Mouse (Mus musculus) heart, postnatal 10 days (tissue): ENCODE results near the gene Cyren. TPM values are rescaled to one million over a fixed set of nuclear protein-coding genes. Genes with fewer than 3 reads are reported as not detected.

Experiments
- DNase-seq, 2 experiments: peaks; one replicate each; pipeline ENCODE4 v3.0.0; 2021
- intact Hi-C: fragments of 180-260 bp; cut with DNase I; formaldehyde crosslinking; loops from one replicate; pipeline ENCODE4 v1.15.1; 2025
- total RNA-seq, 2 experiments: library from RNA; stranded (reverse); gene quantifications; 2 replicates each; pipeline ENCODE4 v1.2.3; 2021

Cyren gene
- total RNA-seq = 1 to 10 TPM; 5.3 TPM

DNA sequence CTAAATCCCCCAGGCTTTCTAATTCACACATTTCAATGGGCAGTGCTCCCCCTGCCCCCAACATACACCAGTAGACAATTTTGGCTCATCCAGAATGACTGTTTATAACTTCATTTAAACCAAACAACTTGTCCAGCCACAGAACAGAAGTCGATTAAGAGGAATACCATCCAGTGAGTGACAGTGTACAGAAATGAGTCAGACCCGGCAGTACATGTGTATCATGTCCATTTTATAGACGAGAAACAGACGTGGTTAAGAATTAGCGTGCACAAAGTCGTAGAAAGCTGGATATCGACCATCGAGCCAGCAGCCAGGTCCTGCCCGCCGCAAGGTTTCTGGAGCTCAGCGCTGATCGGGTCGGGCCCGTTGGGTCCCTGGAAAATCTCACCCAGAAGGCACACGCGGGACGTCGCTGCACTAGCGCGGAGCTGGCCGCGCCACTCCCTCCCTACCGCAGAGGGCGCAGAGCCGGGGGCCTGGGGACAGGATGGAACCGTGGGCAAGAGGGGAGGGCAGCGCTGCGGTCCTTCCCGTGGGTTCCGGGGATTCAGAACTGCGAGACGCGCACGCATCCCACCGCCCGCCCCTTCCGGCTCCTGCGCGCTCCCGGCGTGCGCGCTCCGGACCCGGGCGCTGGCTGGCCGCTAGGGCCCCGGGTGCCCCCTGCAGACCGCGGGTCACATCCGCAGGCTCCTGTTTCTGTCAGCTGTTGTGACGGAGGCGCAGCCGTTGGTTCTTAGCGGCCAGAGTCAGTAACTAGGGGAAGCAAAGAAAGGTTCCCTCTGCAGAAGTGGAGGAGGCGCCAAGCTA lies at the start of gene Cyren:
Cyren (minus strand) TSS at position 552 of the 813 bp plus-strand sequence.
- intact Hi-C loops = loop anchor here (1.0 to 5.0 kb wide), 5 partner anchors 12 to 365 kb away; partner anchors contain the start of genes Agbl3 and Cald1
- DNase-seq = peak; percentile 96

DNA sequence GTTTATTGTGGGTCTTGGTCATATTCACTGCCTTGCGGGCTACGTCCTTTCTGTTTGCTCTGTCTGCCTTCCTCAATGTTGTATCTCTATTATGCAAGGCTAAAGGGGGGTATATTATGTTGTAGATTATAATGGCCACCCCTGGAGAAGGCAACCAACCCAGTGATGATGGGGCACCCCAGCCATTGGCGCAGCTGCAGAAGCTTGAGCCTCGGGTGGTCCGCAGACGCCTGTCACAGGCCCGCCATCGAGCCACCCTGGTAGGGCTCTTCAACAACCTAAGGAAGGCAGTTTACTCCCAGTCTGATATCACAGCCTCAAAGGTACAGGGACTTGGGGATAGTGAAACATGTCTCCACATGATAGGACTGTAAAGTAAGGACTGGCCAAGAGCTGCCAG lies 49.7 kb upstream of the Cyren start:
- intact Hi-C loops = loop anchor here (1.0 to 2.0 kb wide), 3 partner anchors 49 to 417 kb away; partner anchors contain the start of gene Cyren
- DNase-seq = no peak

DNA sequence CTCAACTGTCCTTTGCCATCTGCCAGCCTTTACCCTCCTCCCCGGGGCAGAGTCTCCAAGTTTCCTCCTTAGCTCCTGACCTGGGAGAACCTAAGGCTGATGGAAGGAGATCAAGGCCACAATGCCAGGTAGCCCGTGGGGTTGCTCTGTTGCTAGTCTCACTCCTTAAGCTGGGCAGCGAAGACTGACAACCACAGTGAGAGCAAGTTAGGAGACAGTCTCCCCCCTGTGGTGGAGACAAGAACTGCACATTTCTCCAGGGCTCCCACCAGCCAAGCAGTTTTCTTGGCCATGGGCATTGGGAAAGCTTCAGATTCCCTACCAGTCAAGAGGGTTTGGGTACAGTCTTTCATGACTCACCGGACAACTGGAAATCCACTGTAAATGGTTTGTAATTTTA lies 49.3 kb upstream of the Cyren start:
- intact Hi-C loops = loop anchor here (1.0 to 2.0 kb wide), 3 partner anchors 48 to 417 kb away; partner anchors contain the start of gene Cyren
- DNase-seq = peak; percentile 72 to 82

DNA sequence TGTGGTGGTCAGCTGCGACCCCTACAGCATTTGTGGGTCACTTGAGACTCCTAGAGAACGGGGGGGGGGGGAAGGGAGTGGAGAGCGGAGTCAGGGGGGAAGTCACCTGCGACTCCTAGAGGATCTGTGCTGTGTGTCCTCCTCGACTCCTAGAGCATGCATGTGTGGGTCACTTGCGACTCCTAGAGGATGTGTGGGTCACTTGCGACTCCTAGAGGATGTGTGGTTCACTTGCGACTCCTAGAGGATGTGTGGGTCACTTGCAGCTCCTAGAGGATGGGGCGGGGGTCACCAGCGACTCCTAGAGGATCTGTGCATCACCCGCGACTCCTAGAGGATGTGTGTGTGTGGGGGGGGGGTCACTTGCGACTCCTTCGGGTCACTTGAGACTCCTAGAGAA lies 44.1 kb upstream of the Cyren start:
- DNase-seq = peak; percentile 60 to 81
- intact Hi-C loops = loop anchor here (5.0 kb wide), 1 partner anchor 160 kb away; no protein-coding TSS in a partner anchor

DNA sequence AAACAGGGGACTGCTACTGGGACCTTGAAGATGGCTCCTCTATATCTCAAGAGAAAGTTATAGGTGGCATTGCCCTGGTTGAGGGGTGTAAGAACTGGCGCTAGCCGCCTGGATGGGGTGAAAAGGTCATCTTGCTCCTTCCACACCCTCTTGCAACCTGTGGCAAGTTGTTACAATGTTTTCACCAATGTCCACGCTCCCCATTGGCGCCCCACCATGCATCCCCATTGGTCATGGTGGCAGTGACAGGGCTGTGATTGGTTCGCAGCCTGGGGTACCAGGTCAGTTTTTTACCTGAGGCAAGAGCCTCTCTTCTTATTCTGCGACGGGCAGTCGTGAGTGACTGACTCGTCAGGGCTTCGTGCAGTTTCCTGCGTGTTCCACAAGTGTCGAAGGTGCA lies 42.8 kb upstream of the Cyren start:
- intact Hi-C loops = loop anchor here (5.0 kb wide), 1 partner anchor 158 kb away; no protein-coding TSS in a partner anchor
- DNase-seq = no peak

DNA sequence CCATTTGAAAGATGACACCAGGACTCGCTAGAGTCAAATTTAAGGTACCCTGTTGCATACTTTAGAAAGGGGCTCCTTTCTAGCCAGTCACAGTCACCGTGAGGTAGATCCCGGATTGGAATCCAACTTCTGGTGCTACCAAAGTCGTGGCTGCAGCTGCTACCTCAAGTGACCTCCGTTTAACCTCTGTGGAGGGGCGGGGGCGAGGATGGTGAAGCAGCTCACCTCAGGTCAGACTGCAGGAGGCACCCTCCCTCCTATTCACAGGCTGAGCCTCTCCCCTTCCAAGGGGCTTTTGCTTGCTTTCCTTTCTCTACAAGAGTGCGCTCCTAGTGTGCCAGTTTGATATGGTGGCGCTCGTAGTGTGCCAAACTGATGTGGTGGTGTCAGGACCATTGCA lies 42.1 kb upstream of the Cyren start, which contains the start of gene Stra8:
Stra8 (plus strand) TSS at position 208 of the 400 bp plus-strand sequence.
- no peak for DNase-seq
- intact Hi-C loops = loop anchor here (5.0 kb wide), 1 partner anchor 158 kb away; no protein-coding TSS in a partner anchor

DNA sequence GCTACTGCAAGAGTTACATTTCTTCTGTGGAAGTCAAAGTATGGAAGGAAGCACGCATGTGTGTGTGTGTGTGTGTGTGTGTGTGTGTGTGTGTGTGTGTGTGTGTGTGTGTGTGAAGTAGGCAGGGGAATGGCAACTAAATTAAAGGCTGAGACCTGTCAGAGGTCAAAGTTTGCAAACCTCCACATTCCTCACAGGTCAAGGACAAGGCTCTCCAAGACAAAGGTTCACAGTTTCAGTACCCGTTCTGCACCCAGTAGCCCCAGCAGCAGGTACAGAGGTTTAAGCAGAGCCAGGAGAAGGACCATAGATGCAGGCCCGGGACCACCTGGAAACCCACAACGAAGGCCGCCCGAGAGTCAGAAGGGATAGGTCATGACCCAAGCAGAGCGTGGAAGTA lies 41.3 kb upstream of the Cyren start:
- no peak for DNase-seq

DNA sequence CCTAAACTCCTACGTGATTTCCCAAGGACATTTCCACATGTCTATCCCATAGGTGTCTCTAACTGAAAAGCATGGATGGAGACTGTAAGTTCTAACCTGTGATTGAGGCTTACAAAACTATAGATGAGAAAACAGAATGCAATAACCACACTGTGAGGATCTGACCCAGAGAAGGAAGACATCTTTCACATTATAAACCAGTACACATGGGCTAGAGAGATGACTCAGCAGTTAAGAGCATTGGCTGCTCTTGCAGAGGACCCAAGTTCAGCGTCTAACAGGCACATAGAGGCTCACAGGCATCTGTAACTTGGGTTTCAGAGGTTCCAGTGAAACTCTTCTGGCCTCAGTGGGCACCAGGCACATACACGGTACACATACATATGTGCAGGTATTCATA lies 36.6 kb upstream of the Cyren start:
- intact Hi-C loops = loop anchor here (5.0 kb wide), 1 partner anchor 132 kb away; the partner anchor contains the start of gene Agbl3
- DNase-seq = no peak

More for the DNA sequence above, 41.3 kb upstream of the Cyren start:
- intact Hi-C loops = no loop called here

DNA sequence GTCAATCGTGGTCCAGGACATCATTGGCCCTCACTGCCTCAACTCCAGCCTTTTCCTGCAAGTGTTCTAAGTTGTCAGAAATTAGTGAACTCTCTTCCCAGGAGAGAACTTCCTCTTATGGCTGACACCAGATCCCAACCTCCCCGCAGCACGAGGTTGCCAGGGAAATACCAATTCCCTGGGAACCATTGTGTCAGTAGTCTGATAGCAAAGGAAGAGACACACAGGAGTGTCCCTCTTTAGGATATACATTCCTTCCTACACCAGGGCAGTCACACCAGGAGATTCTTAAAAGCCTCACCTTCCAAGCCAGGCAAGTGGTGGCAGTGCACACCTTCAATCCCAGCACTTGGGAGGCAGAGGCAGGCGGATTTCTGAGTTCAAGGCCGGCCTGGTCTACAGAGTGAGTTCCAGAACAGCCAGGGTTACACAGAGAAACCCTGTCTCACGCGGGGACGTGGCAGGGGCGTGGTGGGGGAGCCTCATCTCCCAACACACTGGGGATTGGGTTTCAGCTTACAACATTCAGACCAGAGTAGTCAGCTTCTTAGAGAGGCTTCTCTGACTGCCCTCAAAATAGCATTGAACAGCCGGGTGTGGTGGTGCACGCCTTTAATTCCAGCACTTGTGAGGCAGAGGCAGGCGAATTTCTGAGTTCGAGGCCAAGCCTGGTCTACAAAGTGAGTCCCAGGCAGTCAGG lies 35.6 kb upstream of the Cyren start:
- no peak for DNase-seq
- intact Hi-C loops = loop anchor here (5.0 kb wide), 1 partner anchor 131 kb away; the partner anchor contains the start of gene Agbl3

DNA sequence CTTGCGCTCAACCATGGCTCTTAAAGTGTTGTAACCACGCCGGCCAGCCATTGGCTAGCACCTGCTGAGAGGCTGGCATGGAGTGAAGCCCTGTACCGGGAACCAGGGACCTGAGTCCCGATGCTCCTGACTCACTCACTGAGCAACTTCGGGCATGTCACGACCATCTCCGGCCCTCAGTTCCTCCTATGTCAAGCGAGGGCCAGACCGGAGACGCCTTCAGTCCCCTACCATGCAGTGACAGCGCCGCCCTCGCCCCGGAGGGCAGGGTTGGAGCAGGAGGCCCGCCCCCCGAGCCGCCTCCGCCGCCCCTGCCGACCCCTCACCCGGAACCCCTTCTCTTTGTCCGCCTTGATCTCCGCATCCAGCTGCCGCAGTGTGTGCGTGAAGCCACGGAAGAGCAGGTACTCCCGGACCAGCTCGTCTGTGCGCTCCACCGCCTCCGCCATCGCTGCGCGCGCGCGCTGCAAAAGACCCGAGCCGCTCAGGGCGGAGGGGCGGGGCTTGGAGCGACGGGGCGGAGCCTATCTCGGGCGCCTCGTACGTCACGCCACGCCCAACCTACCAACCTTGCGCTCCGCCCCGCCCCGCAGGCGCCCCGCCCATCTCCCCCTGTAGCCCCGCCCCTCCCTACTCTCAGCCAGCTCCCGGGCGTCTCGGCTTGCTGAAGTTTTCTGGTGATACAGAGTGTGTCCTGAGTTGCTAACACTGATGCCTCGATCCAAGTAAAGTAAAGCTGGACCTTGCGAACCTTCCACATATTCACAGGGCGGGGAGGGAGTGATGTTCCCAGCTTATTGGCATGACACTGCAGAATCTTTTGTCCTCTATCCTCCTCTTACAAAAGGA lies 32.7 kb upstream of the Cyren start, which contains the start of gene Wdr91:
Wdr91 (minus strand) TSS at position 506 of the 849 bp plus-strand sequence.
- intact Hi-C loops = loop anchor here (5.0 kb wide), 1 partner anchor 128 kb away; the partner anchor contains the start of gene Agbl3
- DNase-seq = peak; percentile 96 to 97

DNA sequence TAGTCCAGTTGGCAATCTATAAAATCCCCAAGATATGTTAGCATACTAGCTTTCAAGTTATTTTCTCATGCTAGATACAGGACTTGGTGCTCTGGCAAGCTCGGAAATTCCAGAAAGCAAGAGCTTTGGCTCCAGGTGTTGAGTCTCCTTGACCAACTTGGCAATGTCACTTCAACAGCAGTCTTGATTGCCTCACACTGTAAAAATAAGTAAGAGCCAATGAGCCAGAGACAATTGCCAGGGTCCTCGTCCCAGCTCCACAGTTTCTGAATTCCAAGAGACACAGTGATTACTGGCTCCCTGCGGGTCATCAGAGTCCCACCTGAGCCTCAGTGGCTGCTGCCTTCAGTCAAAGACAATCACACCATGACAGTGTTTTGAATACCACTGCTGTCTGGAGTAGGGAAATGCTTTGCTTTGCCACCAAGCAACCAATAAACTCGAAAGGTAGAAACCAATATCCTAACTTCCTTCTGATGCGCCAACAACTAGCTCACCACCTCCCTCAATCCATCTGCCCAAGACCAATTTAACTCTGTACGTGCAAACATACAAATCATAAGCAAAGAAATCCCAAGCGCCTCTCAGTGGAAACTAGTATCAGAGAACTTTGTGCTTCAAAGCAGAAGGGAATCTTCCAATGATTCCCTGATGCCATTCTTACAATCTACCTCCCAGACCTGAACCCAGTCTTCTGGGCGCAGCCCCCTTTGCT lies 31.9 kb upstream of the Cyren start:
- no peak for DNase-seq
- intact Hi-C loops = loop anchor here (5.0 kb wide), 1 partner anchor 127 kb away; the partner anchor contains the start of gene Agbl3

DNA sequence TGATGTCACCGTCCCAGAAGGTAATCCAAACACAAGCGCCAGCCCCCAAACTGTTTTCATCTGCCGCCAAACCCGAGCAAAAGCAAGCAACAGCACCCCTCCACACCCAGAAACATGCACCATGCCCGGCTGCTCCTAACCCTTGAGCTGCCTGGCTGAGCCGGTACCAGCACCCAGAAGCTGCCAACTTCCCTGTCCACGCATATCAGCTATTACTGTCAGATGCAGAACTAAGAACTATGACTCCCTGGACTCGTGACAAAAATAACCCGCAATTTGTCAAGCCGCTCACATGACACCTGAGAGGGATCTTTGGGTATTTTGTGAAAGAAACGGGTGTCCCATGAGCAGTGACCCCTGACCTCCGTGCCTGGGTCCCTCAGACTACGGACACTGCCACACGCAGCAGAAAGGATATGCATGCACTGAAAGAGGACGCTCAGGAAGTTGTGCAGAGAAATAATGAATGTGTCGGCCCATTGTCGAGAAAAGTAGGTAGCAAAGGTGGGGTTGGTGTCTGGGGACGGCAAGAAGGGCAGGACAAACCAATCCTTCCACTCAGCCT lies 29.9 kb upstream of the Cyren start:
- DNase-seq = no peak
- intact Hi-C loops = no loop called here

DNA sequence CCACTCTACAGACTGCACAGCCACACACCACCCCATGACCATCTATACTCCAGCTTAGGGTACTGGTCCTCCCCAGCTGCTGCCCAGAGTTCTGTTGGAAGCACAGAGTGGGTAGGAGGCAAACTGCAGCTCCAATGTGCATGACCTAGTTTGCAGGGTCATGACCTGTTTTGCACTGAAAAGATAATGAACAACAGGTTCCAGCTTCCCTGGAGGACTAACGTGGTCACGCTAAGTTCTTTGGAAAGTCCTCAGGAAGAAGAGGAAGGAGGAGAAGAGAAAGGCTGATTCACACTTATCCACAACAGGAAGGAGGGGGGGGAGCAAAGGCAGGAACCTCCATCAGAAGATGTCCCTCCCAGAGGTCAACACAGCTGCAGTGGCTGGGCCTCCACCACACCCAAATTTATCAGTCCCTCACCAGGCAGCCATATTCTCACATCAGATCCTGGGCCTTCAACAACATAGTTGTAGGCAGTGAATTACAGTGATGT lies 29.3 kb upstream of the Cyren start:
- intact Hi-C loops = no loop called here
- DNase-seq = no peak

DNA sequence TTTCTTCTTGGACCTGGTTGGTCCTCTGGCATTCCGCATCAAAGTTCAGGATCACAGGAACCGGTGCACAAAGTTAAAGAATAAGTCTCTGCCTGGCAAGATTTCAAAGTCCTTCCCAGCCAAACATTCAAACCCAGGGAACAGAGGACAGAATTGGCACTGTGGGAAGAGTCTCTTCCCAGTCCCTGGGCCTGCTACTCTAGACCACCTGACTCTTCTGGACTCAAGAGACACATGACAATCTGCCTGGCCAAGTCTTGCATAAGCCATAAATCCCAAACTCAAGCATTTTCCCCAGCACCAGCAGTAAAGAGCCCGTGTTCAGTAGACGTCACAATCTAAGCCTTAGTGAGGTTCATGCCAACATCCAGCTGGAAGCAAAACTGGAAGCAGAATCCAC lies 28.8 kb upstream of the Cyren start:
- DNase-seq = peak; percentile 23 to 42
- intact Hi-C loops = no loop called here

DNA sequence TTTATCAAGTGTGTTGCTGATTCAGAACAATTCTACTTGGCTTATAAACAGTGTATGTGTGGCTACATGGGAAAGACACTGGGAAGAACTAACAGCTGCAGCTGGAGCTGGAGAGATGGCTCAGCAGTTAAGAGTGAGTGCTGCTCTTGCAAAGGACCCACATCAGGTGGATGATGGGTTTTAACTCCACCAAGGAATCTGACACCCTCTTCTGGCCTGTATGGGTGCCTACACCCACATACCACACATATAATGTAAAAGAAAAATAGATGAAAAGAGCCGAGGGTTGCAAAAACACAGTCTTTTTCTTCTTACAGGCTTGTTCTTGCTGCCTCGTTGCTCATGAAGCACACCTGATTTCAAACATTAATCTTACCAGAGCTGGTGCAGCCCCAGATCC lies 28.3 kb upstream of the Cyren start:
- no peak for DNase-seq
- intact Hi-C loops = no loop called here

DNA sequence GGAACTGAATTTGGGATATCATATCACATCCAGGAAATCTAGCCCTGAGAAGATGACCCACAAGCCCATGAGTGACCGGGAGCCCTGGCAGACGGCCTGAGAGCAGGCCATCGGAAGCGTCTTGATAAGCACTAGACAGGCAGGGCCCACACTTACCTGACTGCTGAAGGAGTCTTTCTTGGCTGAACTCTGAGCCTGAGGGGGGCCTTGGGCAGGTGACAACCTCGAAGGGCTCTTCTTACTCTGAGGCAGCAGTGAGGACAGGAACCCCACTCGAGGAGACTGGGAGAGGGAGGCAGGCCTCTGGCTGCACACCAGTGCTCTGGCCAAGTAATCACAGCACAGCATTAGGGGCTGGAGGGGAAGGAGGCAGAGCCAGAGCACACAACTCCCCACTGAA lies 26.5 kb upstream of the Cyren start:
- no peak for DNase-seq
- intact Hi-C loops = no loop called here

DNA sequence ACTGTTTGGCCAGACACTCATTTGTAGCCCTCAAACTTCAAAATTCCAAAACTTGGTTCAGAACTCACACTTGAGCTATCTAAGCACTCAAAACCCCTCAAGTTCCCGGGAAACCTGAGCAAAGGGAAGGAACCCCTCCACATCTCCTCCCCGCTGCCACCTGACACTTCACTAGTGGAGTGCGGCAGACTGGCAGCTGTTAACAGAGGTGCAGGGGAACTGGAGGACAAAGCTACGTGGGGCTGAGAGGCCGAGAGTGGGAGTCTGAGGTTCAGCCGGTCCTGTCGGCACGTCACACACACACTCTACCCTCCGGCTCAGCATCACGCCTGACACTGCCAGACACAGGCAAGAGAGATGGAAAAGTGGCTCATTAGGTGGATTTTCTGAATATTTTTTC lies 26.0 kb upstream of the Cyren start:
- intact Hi-C loops = no loop called here
- no peak for DNase-seq

DNA sequence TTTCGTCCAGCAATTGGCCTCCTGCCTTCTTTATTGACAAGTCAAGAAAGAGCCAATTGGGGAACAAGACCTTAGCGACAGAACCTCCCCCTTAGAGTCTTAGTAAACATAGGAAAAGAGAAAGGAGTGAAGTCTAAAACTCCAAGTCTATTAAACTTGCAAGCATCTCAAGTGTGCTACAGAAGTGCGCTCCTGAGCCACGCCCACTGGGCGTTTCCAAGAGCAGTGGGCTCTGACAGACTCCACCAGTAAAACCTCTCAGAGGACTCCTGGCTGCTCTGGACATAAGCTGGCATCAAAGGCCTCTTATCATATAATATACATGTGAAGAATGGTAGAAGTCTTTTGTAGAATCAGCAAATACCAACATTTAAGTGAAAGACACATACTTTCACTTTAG lies 25.6 kb upstream of the Cyren start:
- DNase-seq = no peak
- intact Hi-C loops = no loop called here

DNA sequence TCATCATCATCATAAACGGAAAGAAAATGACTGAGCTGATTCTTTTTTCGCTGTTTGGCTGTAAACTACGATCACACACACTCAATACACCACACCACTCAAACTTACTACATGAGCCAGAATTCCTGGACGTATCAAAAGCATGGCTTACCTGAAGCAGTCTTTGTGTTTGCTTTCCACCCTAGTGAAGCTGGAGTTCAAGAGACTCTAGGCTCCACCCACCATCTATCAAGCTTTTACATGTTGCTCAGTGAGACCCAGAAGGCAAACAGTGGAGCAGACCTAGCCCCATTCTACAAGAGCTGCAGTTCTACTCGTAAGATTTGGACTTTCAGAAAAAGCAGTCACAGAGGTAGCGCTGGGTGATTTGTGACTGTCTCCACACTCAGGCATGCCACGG lies 24.7 kb upstream of the Cyren start:
- no peak for DNase-seq

More for the DNA sequence above, 24.7 kb upstream of the Cyren start:
- intact Hi-C loops = no loop called here
